Mouse (Mus musculus): ENCODE results near the gene Grasp.

Grasp gene

DNA sequence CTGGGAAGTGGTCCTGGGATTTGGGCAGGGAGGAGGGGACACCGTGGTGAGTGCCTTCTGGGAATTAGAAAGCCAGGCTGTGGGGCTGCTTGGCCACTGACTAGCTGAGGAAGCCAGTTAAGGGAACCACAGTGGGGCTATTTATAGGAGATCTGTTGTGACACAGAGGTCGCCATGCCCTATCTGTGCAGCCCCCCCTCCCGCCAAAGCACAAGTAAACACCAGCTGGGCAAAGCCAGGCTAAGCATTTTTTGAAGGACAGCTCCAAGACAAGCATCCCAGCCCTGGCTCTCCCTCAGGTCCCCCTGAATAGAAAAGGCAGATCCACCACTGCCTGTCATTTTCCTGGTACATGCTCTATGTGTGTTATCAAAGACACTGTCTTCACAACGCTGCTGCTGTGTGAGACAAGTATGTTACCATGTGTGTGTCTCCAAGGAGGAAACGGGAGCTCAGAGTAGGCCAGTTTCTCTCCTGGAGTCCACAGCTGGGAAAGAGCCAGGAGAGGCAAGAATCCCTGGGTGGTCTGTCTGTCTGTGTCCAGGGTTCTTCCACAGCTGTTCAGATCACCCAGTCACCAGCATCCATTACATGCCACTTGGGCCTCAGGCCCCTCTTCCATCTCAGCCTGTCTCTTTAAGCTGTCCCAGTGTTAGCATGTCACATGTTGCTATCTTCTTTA lies 24.2 kb downstream of the Grasp start:
- DNase-seq (ENCODE audit: low read depth, low spot score), result no peak

DNA sequence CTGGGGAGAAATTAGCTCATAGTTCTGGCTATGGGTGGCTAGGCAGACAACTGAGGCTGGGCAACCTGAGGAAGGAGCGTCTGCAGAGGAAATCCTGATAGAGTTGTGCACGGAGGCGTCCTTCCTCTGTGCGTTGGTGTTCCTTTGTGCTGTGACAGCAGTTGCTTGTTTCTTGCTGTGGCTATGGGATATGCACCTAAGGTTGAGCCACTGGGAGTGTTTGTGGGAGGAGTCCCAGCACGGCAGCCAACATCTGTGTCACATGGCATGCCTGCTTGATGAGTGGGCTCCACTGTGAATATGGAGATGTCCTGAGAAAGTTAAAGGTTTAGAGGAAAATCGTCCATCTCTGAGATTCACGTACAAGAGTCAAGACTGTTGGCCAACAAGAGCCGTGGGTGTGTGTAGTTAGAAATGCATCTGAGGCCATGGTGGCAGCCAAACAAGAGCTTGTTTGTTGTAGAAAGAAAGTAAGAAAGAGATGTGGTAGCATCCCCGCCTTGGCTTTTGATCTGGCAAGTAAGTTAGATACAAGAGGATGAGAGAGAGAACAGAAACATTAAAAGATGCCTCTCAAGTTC lies 26.3 kb downstream of the Grasp start:
- no peak for DNase-seq (ENCODE audit: low read depth, low spot score)

DNA sequence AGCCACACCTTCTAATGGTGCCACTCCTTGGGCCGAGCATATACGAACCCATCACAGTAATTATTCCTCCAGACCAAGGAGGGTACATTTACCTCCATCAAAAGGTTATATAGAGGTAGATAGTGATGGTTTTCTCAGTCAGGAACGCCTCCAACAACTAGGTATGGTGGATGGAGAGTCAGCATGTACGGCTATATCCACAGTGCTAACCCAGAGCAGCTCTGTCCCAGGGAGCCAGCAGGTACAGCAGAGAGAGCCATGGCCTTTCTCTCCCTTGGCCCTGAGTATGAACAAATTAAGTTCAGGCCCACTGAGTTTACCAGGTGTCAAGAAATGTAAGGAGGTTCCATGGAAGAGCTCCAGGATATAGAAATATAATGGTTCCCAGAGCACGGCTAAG lies 27.9 kb downstream of the Grasp start:
- no peak for DNase-seq (ENCODE audit: low read depth, low spot score)

DNA sequence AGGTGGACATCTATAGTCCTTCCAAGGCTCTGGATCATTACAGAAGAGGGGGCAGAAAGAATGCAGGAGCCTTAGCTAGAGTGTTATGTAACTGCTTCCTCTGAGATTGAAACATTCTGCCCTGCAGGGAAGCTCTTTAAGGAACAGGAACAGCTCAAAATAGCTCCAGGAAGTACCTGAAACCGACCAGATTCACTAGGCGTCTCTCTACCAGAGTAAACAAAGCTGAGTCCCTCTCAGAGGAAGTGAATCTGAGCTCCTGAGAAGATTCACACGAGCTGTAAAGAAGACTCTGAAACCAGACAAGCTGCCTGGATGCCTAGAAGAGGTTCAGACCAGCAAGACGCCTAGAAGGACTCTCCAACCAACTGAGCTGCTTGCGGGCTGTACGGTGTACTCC lies 28.6 kb downstream of the Grasp start:
- no peak for DNase-seq (ENCODE audit: low read depth, low spot score)

DNA sequence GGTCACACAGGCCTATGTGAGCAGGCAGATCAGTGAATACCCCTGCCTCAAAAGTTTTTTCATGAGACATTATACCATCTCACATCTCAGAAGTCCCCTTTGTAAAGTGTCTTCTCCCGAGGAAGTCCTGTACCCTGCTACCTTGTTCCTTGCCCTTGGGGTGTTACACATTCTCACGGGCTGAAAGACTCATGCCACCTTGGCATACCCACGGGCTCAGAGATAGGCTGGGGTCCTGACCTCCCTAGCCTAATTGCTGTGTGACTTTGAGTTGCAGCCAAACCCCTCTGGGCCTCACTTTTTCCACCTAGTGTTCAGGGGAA lies 29.5 kb downstream of the Grasp start:
- no peak for DNase-seq (ENCODE audit: low read depth, low spot score)

DNA sequence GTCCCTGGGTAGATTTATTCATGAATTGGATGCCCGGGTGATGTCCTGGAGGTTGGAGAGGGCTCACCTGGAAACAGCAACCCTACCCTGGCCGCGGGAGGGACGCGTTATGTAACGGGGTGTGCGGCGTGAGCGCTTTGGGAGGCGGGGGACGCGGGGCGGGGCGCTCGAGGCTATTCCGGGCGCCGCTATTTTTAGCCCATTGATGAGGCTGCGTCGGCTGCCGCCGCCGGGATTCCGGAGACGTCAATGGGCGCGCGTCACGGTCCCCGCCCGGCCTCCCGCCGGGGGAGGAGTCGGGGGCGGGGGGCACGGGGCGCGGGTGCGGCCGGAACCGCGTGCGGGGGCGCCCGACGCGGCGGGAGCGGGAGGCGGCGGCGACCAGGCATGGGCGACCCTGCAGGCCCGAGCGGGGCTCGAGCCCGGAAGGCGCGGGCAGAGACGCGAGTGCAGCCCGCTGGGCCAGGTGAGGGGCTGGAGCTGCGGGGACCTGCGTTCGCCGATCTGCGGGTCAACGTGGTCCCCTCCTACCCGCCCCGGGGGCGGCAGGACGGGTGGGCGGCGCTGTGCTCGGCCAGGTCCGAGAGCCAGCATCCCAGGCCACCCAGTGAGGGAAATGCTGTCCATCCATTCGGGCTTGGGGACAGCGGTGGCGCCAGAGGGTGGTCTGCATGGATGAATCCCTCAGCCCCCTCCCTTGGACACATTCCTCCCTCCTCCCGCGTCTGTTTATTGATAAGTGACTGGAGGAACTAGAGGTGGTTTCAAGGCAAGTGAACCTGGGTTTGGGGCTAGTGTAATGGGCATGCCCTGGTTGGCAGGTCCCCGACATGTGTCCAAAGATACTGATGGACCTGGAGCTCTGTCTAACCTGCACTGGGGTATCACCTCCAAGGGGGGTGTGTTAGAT lies 30.2 kb downstream of the Grasp start, which contains the start of gene Nr4a1:
TSS of gene Nr4a1 (plus strand) at position 384 of the 910 bp plus-strand sequence.
- no peak for DNase-seq (ENCODE audit: low read depth, low spot score)

DNA sequence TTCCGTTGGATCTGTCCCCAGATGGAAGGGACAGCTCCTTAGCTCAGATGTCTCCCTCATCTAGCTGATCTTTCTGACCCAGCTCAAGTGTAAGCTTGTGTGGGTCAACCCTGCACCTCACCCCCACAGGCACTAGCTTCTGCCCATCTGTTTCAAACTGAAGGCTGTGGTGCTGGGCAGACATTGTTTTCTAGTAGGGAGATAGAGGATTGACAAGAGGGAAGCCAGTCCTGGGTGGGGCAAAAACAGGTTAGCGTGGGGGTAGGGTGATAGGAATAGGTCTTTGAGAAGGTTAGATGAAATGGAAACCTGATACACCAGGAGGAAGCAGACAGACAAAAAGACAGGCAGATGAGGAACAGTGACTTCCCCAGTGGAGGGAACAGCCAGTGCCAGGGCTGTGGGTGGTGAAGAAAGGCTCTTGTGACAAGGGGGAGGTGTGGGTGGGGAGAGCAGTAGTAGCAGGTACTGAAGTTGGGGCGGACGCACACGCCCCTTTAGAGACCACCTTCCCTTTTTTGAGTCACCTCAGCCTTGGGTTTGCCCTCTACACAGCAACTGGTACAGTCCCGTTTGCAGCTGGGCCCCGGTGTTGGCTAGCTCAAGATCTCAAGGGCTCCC lies 32.0 kb downstream of the Grasp start:
- no peak for DNase-seq (ENCODE audit: low read depth, low spot score)

DNA sequence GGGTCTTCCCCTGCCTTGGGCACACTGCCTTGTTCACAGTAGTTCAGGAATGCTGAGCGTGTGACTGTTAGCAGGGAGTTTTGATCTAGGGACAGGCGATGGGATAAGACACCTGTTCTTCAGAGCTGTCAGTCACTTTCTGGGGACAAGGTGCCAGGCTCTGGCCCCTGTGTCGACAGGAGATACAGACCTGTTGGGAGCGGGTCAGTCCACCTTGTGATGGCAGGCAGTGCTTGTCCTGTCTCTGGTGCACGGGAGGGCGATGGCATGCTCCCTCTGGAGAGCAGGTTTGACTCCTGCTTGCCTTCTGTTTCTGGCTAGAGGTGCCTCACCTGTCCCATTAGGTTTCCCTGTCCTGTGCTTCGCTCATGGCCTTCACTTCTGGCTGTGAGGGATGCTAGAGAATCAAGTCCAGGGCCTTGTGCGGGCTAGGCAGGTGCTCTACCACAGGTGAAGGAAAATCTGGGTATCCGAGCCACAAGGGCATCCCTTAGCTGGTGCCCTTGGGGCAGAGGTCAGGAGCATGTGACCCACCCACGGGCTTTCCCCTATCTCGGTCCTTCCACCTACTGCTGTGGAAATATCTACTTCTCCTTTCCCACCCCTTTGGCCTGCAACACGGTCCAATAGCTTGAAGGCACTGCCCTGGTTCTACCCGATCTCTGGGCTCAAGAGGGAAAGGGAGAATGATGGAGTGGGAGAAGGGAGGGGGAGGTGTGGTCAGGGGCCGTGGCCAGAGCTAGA lies 32.6 kb downstream of the Grasp start:
- no peak for DNase-seq (ENCODE audit: low read depth, low spot score)

DNA sequence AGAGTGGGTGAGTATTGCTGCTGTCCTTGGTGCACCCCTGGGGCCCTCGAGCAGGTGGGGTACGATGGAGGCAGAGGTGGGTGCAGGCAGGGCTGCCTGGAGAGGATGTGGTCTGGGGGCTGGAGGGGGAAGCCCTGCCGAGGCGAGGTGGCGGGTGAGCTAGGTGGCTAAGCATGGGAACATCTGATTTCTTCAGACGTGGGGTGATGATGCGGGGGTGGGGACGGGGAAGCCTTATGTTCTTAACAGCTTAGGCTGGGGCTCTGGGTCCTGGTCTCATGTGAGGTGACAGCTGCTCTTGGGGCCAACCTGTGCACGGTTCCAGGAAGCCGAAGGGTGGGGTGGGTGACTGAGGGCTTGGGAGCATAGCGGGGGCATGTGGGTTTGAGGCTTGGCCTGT lies 34.4 kb downstream of the Grasp start:
- DNase-seq (ENCODE audit: low read depth, low spot score), result no peak

DNA sequence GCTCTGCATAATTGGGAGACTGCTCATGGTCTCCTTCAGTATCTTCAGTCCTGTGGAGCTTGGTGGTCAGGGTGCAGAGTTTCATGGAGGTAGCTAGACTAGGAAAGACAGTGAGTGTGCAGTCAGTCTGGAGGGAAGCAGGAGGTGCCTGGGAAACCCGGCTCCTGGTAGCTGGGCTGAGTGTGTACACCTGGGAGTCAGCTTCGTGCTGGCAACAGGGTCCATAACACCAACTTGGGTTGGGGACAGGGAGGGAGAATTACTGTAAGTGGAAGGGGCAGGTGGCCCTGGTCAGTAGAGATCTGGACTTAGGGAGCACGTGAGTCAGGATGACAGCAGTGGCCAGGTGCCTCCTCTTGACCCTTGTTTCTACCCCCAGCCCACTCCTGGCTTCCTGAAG lies 35.9 kb downstream of the Grasp start:
- DNase-seq (ENCODE audit: low read depth, low spot score), result no peak

DNA sequence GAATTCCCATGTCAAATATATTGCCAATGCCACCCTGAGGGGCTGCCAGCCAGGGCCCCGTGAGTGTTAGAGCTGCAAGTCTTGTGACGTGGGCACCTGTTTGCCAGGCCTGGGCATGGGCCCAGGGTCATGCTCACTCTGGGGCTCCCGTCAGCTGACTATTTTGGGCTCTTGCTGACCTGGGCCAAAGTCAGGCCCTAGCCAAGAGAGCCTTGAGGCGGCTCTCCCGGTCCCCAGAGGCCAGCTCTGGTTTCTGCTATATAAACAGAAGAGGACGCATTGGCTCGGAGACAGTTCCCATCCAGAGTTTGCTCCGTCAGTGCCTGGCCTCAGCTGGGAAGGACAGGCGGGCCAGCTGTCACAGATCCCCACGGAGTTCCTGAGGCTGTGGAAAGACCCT lies 36.4 kb downstream of the Grasp start:
- DNase-seq (ENCODE audit: low read depth, low spot score), result no peak

DNA sequence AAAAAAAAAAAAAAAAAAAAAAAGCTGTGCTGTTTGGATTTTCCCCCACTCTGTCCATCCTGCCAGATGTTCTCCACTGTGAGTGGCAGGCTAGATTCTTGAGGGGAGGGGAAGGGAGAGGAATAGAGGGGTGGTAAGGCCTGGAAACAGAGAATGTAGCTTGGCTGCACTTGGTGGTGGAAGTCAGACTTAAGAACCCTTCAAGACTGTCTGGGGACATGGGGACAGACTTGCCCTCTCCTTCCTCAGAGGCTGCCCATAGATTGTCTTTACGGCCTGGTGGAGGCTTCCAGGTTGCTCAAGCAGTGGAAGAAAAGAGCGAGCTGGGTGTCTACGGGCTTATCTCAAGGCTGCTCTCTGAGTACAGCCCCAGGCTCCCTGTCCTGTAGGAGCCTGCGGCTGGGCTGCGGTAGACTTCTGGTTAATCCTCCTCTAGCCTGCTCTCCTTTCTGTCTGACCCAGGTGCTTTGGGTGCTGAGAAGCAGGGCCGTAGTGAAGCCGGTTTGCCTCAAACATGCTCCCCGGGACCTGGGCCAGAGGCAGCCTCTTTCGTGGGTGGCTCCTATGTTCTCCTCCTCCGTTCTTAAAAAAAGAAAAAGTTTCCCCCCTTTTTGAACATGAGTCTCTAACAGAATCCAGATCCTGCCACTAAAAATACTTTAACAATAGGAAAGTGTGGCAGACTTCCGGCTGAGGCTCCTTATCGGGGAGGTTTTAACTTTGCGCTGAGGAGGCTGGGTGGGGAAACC lies 37.1 kb downstream of the Grasp start:
- DNase-seq (ENCODE audit: low read depth, low spot score), result no peak

DNA sequence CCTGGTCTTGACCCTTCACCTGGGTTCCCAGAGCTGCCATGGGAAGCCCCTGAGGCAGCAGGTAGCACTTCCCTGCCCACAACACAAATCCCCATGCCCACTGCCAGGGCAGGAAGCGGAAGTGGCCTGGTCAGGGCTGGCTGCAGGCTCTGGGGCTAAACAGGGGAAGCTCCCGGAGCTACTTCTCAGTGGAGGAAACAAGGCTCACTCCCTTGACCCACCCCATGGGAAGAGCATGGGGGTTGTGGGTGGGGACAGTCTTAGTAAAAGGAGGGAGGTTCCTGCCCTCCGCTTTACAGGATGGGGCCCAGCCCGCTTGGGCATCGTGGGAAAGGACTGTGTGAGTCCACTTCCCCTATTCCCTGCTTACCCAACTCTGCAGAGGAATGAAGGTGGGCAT lies 38.5 kb downstream of the Grasp start:
- DNase-seq (ENCODE audit: low read depth, low spot score), result no peak

DNA sequence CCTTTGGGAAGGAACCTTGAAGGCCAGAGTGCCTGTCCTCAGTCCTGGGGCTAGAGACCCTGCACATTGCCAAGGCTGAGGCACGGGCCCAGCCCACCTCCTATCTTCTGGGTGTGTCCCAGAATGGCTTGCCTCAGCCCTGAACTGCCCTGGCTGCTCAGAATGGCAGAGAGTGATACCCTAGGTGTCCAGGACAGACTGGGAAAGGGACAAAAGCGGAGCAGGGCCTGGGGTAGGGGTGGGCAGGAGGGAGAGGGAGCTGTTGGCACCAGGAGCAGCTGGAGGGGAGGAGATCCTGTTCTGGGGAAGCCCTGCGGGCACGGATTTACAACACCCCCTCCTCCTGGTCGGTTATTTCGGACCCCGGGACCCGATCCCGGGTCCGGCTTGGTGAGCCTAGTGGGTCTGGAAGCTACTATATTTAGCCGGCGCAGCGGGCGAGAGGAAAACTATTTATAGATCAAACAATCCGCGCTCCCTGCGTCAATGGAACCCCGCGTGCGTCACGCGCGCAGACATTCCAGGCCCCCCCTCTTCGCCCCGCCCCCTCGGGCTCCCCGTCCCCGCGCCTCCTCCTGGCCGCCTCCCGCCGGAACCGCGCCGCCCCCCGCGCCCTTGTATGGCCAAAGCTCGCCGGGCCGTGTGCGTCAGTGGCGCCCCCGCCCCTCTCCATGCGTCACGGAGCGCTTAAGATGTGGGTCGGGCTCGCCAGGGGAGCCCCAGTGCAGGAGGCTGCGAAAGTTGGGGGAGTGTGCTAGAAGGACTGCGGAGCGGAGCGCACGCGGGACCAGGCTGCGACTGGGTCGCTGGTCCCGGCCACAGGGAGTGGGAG lies 42.4 kb downstream of the Grasp start:
- DNase-seq (ENCODE audit: low read depth, low spot score), result peak; percentile 68

DNA sequence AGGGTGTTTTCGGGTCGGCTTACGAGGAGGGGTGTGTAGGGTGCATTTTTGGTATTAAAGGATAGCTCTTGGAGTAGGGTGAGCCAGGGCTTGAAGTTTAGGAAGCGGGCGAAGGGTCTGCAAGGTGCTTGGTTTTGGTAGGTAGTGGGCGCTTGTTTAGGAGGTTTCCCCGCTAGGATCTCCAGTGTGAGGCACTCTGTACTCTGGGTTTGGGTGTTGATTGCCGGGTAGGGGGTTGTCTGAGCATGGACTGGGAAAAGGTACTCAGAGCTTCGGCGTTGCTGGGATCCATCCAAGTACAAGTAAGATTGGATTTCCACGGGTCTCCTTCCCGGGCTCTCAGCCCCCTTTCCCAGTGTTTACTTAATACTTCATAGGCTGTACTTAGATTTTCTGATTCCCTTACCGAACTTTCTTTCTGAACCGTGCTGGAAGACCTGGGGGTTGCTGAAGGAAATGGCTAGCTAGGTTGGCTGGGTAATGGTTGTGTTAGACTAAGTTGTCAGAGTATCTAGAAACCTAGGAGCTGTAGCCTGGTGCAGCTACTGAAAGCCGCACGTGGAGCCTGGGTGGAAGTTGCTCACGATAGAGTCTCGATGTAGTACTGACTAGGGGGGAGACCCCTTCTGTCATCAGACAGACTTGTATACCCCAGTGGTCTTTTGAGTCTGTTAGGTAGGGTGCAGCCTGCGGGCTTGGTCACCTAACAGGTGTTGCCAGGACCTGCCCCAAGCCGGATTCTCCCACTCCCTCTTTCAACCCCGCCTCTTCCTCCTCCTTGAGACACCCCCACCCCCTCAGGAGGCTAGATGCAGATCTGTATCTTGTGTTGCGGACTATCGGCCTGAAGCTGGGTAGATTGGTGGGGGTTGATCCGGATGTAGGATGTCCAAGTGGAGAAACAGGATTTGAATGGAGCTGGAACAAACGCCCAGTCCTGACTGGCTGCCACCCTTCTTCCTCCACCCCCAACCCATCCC lies 43.4 kb downstream of the Grasp start:
- DNase-seq (ENCODE audit: low read depth, low spot score), result no peak

DNA sequence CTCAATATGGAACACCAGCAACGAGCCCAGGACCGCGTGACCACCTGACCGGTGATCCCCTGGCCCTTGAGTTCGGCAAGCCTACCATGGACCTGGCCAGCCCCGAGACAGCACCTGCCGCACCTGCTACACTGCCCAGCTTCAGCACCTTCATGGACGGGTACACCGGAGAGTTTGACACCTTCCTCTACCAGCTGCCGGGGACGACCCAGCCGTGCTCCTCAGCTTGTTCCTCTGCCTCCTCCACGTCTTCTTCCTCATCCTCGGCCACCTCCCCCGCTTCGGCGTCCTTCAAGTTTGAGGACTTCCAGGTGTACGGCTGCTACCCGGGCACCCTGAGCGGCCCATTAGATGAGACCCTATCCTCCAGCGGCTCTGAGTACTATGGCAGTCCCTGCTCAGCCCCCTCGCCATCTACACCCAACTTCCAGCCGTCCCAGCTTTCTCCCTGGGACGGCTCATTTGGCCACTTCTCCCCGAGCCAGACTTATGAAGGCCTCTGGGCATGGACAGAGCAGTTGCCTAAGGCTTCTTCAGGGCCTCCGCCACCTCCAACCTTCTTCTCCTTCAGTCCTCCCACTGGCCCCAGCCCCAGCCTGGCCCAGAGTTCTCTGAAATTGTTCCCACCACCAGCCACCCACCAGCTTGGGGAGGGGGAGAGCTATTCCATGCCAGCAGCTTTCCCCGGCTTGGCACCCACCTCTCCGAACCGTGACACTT lies 46.3 kb downstream of the Grasp start:
- DNase-seq (ENCODE audit: low read depth, low spot score), result no peak

DNA sequence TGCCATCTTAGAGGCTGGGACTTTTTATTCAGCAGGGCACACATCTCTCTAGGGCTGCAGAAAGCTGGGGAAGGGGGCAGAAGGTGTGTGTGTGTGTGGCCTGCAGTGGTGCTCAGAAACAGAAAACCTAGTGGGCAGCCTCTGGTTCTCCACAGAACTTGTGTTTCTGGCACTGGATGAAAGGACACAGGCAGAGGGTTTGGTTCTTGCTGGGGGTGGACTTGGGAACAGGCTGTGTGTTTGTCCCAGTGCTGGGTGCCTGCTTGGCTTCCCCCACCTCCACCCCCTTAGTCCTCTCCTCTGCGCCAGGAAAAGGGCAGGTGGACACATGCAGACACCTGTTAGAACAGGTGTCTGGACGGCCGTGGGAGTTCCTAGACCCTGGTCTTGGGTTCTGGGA lies 47.1 kb downstream of the Grasp start:
- no peak for DNase-seq (ENCODE audit: low read depth, low spot score)

DNA sequence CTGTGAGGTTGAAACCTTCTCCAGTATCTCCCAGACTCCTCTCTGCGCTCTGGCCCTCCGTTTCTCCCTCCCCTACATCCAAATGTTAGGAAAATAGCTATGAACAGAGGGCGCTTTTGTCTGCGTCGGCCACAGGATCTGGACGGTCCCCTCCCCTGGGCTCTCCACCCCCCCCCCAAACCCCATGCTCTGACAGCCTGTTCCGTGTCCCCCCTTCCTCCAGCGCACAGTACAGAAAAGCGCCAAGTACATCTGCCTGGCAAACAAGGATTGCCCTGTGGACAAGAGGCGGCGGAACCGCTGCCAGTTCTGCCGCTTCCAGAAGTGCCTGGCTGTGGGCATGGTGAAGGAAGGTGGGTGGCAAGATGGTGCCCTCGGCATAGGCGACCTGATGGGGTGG lies 47.5 kb downstream of the Grasp start:
- no peak for DNase-seq (ENCODE audit: low read depth, low spot score)
